Mouse (Mus musculus) liver, adult 2 months (tissue): ENCODE data around the gene Atp5g2. TPM values are rescaled to one million over a fixed set of nuclear protein-coding genes. Genes with fewer than 3 reads are reported as not detected.

Source experiments
- DNase-seq: peaks from one replicate; pipeline ENCODE4 v3.0.0-alpha.2; 2011; ENCODE audit warnings: low read depth, low spot score; ENCODE audit errors: extremely low read depth
- H3K27ac ChIP-seq: fragments of 200-500 bp; replicated peaks from 2 replicates; pipeline ENCODE4 v1.5.1; 2012; ENCODE audit warnings: low read depth, mild to moderate bottlenecking, control low read depth, inconsistent platforms, low read length; ENCODE audit not compliant: insufficient read depth
- H3K27me3 ChIP-seq: fragments of 200-500 bp; 2 replicates; pipeline ENCODE4 v1.6.1; 2012; ENCODE audit warnings: mild to moderate bottlenecking, moderate library complexity, low read length, inconsistent platforms; ENCODE audit not compliant: control insufficient read depth, insufficient read depth
- H3K36me3 ChIP-seq: fragments of 200-500 bp; 2 replicates; pipeline ENCODE4 v1.6.1; 2012; ENCODE audit warnings: low read length, inconsistent platforms; ENCODE audit not compliant: control insufficient read depth, insufficient read depth
- H3K4me1 ChIP-seq: fragments of 200-500 bp; 2 replicates; pipeline ENCODE4 v1.6.1; 2011; ENCODE audit warnings: low read length; ENCODE audit not compliant: control insufficient read depth, insufficient read depth
- H3K4me3 ChIP-seq: fragments of 200-500 bp; 2 replicates; pipeline ENCODE4 v1.5.1; 2011; ENCODE audit warnings: low read depth, mild to moderate bottlenecking, control low read depth, low read length, moderate library complexity; ENCODE audit not compliant: insufficient read depth
- H3K79me2 ChIP-seq: fragments of 200-500 bp; 2 replicates; pipeline ENCODE4 v1.6.1; 2012; ENCODE audit warnings: inconsistent platforms, mild to moderate bottlenecking, low read length, moderate library complexity; ENCODE audit not compliant: control insufficient read depth, insufficient read depth
- H3K9ac ChIP-seq: fragments of 200-500 bp; 2 replicates; pipeline ENCODE4 v1.6.1; 2012; ENCODE audit warnings: low read depth, mild to moderate bottlenecking, control low read depth, inconsistent platforms, low read length
- CTCF ChIP-seq: fragments of 200-500 bp; IDR thresholded peaks from 2 replicates; pipeline ENCODE4 v1.5.1; 2011; ENCODE audit warnings: low read depth, low read length, control low read depth
- POLR2A ChIP-seq: fragments of 200-500 bp; IDR thresholded peaks from 2 replicates; pipeline ENCODE4 v1.6.1; 2011; ENCODE audit warnings: low read length, control low read depth; ENCODE audit not compliant: insufficient read depth; ENCODE audit errors: extremely low read depth
- WGBS: fragments of 180-500 bp; shearing (Covaris S2); methylation state at CpG from one replicate; pipeline ENCODE4 v1.1.7; 2018; 5-methylcytosine and 5-hydroxymethylcytosine counted together
- polyA plus RNA-seq: library from polyadenylated mRNA; depleted of rRNA; stranded (reverse); fragments of >200 nt; gene quantifications from 2 replicates; pipeline ENCODE4 v1.2.3, GENCODE M21; 2012
- total RNA-seq: library from RNA; depleted of rRNA; stranded (reverse); fragments of >200 nt; gene quantifications from 2 replicates; pipeline ENCODE4 v1.2.3, GENCODE M21; 2014

The Atp5g2 gene
- total and polyA plus RNA-seq, 2 experiments, result 149 to 342 TPM

DNA sequence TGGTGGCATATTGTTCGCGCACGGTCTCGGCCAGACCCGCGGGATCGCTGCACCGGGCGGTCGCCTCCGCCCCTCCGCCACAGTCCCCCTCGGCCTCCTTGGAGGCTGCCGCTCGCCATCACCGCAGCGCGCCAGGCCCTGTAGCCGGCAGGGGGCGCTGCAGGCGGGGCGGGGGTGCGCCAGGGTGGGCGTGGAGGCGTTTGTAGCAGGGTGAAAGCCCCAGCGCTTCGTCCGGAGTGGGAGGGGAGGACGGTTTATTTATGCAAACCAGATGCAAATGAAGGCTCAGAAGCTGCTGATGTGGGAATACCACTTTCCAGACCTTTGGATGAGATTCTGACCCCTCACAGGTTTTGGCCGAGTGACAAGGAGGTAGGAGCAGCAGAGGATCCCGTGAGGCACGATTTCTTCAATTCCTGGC is 20.8 kb upstream of the Atp5g2 start:
- Histone ChIP-seq H3K79me2 (no peaks in the 10 kb centered on the region), H3K27me3 (peaks cover 13% of the 10 kb centered on the region; the same call in 1 of the 2 replicates), H3K4me1 (peaks cover 3% of the 10 kb centered on the region; the same call in 1 of the 2 replicates), H3K27ac (no peak overlapping the region), H3K9ac (no peak overlapping the region), H3K4me3 (peak overlapping the region; percentile 41; the same call in 1 of the 2 replicates), H3K36me3 (no peaks in the 10 kb centered on the region)
- WGBS, result 2% methylated on average over 32 of the region's 32 CpGs
- TF ChIP-seq POLR2A, result no peak
- TF ChIP-seq CTCF, result peak; percentile 52
- DNase-seq, result peak; percentile 6

DNA sequence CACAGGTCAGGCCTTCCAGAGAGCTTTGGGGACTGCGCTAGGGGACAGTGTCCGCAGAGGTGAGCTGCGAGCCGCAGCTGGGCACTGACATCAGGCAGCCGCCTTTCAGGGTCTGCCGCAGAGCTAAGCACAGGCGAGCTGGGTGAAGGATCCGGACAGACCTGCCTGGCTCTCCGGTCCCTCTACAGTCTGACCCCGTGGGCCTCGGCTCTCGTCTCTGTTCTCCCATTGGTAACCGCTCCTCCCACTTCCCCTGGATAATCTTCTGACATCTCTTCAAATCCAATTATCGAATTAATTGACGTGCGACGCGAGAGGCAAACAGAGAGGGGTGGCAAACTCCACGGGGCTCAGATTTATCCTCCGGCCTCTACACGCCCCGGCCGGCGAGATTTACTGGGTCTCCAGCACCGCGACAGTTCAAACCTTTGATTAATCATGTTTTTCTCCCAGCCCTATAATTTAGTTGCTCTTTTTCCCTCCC is 20.2 kb upstream of the Atp5g2 start:
- H3K9ac ChIP-seq, result no peak overlapping the region
- no peak for TF ChIP-seq POLR2A
- TF ChIP-seq CTCF, result no peak
- H3K36me3 ChIP-seq, result no peaks in the 10 kb centered on the region
- no peaks in the 10 kb centered on the region for H3K79me2 ChIP-seq
- H3K27ac ChIP-seq, result no peak overlapping the region
- H3K27me3 ChIP-seq, result peaks cover 15% of the 10 kb centered on the region; the same call in 1 of the 2 replicates
- no peak for DNase-seq
- H3K4me3 ChIP-seq, result no peak overlapping the region; the same call in 1 of the 2 replicates
- WGBS, result 4% methylated on average over 26 of the region's 26 CpGs
- H3K4me1 ChIP-seq, result peaks cover 3% of the 10 kb centered on the region; the same call in 1 of the 2 replicates

DNA sequence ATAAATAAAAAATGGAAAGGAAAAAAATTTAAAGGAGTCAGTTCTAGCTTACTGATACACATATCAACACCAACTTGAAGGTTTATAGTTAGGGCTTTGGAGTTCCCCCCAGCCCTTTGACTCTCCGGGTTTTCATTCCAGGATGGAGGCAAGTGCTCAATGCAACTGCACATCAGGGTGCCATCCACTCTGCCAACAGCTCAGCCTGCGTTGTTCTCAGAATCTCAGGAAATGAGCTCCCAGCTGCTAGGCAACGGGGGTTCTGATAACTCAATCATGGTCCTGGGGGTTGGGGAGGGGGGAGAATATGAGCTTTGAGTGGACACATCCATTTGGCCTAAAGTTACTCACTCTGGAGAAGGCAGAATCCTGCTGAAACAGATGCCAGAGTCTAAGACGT is 13.6 kb upstream of the Atp5g2 start:
- peaks cover 5% of the 10 kb centered on the region; the same call in 1 of the 2 replicates for H3K27me3 ChIP-seq

DNA sequence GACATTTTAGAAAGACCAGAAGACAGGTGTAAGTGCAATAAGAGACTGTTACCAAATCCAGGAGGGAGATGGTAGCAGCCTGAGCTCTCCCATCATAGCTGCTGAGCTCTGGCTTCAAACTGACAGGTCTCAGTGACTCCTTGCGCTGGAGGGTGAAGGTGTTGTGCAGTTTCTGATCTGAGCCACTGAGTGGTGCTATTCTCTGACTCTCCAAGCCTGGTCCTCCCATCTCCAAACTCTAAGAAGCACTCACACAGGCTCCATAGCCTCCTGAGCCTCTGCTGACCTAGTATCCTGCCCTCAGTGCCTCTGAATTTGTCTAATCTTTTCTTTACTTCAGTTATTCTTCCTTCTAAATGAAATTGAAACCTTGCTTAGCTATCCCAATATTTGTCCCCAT is 11.5 kb upstream of the Atp5g2 start:
- DNase-seq, result no peak
- Histone ChIP-seq H3K27ac (no peak overlapping the region), H3K36me3 (no peaks in the 10 kb centered on the region), H3K27me3 (peaks cover 5% of the 10 kb centered on the region; the same call in 1 of the 2 replicates), H3K79me2 (no peaks in the 10 kb centered on the region), H3K4me1 (no peaks in the 10 kb centered on the region), H3K9ac (no peak overlapping the region), H3K4me3 (no peak overlapping the region)
- TF ChIP-seq POLR2A (no peak), CTCF (peak; percentile 47; the same call in 1 of the 2 replicates)
- WGBS, result 22% methylated on average over 1 of the region's 1 CpGs

More for the DNA sequence above, 13.6 kb upstream of the Atp5g2 start:
- DNase-seq, result no peak
- WGBS, result 38% methylated on average over 4 of the region's 4 CpGs
- Histone ChIP-seq H3K4me1 (no peaks in the 10 kb centered on the region), H3K4me3 (no peak overlapping the region), H3K79me2 (no peaks in the 10 kb centered on the region), H3K36me3 (no peaks in the 10 kb centered on the region), H3K27ac (no peak overlapping the region), H3K9ac (no peak overlapping the region)
- TF ChIP-seq POLR2A (no peak), CTCF (no peak)

DNA sequence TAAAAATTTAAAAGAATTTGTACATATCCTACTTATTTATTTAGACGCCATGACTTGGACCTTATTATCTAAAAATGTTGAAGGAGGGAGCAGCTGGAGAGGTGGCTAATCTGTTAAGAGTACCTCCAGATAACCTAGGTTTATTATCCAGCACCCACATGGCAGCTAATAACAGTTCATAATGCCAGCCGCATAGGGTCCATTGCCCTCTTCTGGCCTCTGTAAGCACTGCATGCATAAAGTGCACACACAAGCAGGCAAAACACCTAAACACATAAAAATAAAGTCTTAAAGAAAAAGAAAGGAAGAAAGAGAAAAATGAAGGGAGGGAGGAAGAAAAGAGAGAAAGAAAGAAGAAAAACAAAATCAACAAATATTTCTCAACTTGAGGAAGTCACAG is 4.2 kb upstream of the Atp5g2 start:
- DNase-seq, result no peak
- Histone ChIP-seq H3K79me2 (no peaks in the 10 kb centered on the region), H3K36me3 (no peaks in the 10 kb centered on the region), H3K9ac (no peak overlapping the region), H3K27me3 (no peaks in the 10 kb centered on the region), H3K27ac (no peak overlapping the region), H3K4me1 (no peaks in the 10 kb centered on the region), H3K4me3 (no peak overlapping the region)
- 92% methylated on average over 2 of the region's 2 CpGs for WGBS
- TF ChIP-seq CTCF, result no peak; the same call in 1 of the 2 replicates
- no peak for TF ChIP-seq POLR2A

DNA sequence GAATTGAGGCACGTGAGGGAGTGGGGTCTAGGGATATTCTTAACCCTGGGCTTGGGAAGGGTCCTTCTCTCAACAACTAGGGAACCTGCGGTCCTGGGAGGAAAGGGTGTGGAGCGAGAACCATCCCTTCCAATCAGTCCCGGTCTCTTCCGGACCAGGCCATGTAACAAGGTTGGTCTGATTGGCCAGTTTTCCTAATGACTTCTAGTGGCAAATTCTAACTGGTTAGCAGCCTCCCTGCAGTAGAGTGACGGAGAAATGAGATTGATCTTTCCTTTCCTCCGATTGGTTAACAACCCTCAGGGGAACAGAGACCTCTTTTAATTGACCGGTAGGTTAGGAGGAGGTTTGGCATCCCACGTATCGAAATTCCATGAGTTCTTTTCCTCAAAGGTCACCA is 1.4 kb upstream of the Atp5g2 start:
- H3K9ac ChIP-seq, result no peak overlapping the region
- TF ChIP-seq POLR2A (0 out of 2 replicates have a peak, but pooled peaks have one; percentile 22), CTCF (no peak)
- 33% methylated on average over 10 of the region's 10 CpGs for WGBS
- H3K4me1 ChIP-seq, result peaks cover 3% of the 10 kb centered on the region; the same call in 1 of the 2 replicates
- peak; percentile 62 for DNase-seq
- H3K79me2 ChIP-seq, result peaks cover 9% of the 10 kb centered on the region; the same call in 1 of the 2 replicates
- H3K27ac ChIP-seq, result peak overlapping the region; percentile 47; the same call in 1 of the 2 replicates
- H3K36me3 ChIP-seq, result no peaks in the 10 kb centered on the region
- H3K27me3 ChIP-seq, result no peaks in the 10 kb centered on the region
- H3K4me3 ChIP-seq, result no peak overlapping the region
